Mouse (Mus musculus) limb, embryonic 14.5 days (tissue): ENCODE results near the gene Zfand4. TPM values are rescaled to one million over a fixed set of nuclear protein-coding genes. Genes with fewer than 3 reads are reported as not detected.

Experiments
- ATAC-seq: fragments of 200-750 bp; cut with Nextera tagmentation; 2 replicates; pipeline ENCODE4 v1.8.0; 2017; ENCODE audit warnings: low read depth, moderate number of reproducible peaks, moderate TSS enrichment; ENCODE audit not compliant: low FRiP score
- DNase-seq: peaks from one replicate; pipeline ENCODE4 v3.0.0-alpha.2; 2015; ENCODE audit warnings: low spot score
- H3K27ac ChIP-seq: fragments of 300-500 bp; sonication (generic); replicated peaks from 2 replicates; pipeline ENCODE4 v1.5.1; 2014; ENCODE audit warnings: low read depth, mild to moderate bottlenecking, low read length, moderate library complexity, mixed read lengths
- H3K27me3 ChIP-seq: fragments of 300-500 bp; sonication (generic); 2 replicates; pipeline ENCODE4 v1.6.1; 2014; ENCODE audit warnings: low read length, mixed read lengths; ENCODE audit not compliant: control insufficient read depth, insufficient read depth
- H3K36me3 ChIP-seq: fragments of 300-500 bp; sonication (generic); 2 replicates; pipeline ENCODE4 v1.6.1; 2014; ENCODE audit warnings: mild to moderate bottlenecking, low read length, moderate library complexity, mixed read lengths; ENCODE audit not compliant: control insufficient read depth, insufficient read depth
- H3K4me1 ChIP-seq: fragments of 300-500 bp; sonication (generic); 2 replicates; pipeline ENCODE4 v1.6.1; 2014; ENCODE audit warnings: antibody characterized with exemption, low read length, mixed read lengths; ENCODE audit not compliant: control insufficient read depth, insufficient read depth
- H3K4me2 ChIP-seq: fragments of 300-500 bp; sonication (generic); replicated peaks from 2 replicates; pipeline ENCODE4 v1.6.1; 2014; ENCODE audit warnings: low read depth, mild to moderate bottlenecking, low read length, moderate library complexity; ENCODE audit not compliant: severe bottlenecking
- H3K4me3 ChIP-seq: fragments of 300-500 bp; sonication (generic); replicated peaks from 2 replicates; pipeline ENCODE4 v1.5.1; 2014; ENCODE audit warnings: low read length
- H3K9ac ChIP-seq: fragments of 300-500 bp; sonication (generic); 2 replicates; pipeline ENCODE4 v1.6.1; 2014; ENCODE audit warnings: mild to moderate bottlenecking, low read depth, low read length, moderate library complexity; ENCODE audit not compliant: severe bottlenecking
- H3K9me3 ChIP-seq: fragments of 300-500 bp; sonication (generic); 2 replicates; pipeline ENCODE4 v1.6.1; 2016; ENCODE audit warnings: low read length; ENCODE audit not compliant: control insufficient read depth
- POLR2A ChIP-seq: fragments of 200-500 bp; IDR thresholded peaks from 2 replicates; pipeline ENCODE4 v1.8.0; 2012; ENCODE audit warnings: inconsistent platforms, mild to moderate bottlenecking, moderate library complexity, borderline replicate concordance; ENCODE audit not compliant: insufficient read depth, insufficient read length; ENCODE audit errors: extremely low read depth
- WGBS: fragments of 180-500 bp; shearing (Covaris S2); extraction: QIAGEN DNeasy Blood & Tissue Kit; methylation state at CpG from one replicate; pipeline ENCODE4 v1.1.7; 2014; 5-methylcytosine and 5-hydroxymethylcytosine counted together
- polyA plus RNA-seq, 2 experiments: library from polyadenylated mRNA; depleted of rRNA in 1 of 2; stranded (reverse) in 1 of 2; unstranded in 1 of 2; fragments of >200 nt; fragmentation: Nextera tagmentation in 1 of 2; extraction: Ambion mirVana in 1 of 2; gene quantifications; 2 replicates each; pipeline versions ENCODE4 v1.2.1 to v1.2.3; 2012 to 2014

The Zfand4 gene
- polyA plus RNA-seq, 2 experiments = 4.7 to 6.5 TPM

DNA sequence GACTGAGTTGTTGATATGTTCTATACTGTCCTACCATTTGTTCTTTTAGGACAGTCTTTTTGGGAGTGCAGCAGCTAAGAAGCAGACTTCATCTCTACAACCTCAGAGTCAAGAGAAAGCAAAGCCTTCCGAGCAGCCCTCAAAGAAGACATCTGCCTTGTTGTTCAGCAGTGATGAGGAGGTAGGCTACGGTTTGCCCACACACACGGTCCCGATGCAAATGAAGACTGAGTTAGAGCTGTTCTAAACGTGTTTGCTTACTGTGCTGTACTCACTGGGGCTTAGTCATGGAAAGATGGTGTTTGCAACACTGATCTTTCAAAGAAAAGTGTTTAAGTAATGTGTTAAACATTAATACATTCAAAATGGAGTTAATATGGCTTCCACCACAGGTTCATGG is 25.9 kb upstream of the Zfand4 start:
- no peaks in the 10 kb centered on the region for H3K27me3 ChIP-seq
- H3K36me3 ChIP-seq = peaks cover 63% of the 10 kb centered on the region
- no peak for ATAC-seq
- no peaks in the 10 kb centered on the region for H3K4me1 ChIP-seq
- no peaks in the 10 kb centered on the region for H3K9me3 ChIP-seq
- no peak overlapping the region for H3K4me2 ChIP-seq
- WGBS = 89% methylated on average over 5 of the region's 5 CpGs
- DNase-seq = no peak
- H3K9ac ChIP-seq = no peak overlapping the region
- no peak overlapping the region for H3K27ac ChIP-seq
- no peak for TF ChIP-seq POLR2A
- H3K4me3 ChIP-seq = no peak overlapping the region

DNA sequence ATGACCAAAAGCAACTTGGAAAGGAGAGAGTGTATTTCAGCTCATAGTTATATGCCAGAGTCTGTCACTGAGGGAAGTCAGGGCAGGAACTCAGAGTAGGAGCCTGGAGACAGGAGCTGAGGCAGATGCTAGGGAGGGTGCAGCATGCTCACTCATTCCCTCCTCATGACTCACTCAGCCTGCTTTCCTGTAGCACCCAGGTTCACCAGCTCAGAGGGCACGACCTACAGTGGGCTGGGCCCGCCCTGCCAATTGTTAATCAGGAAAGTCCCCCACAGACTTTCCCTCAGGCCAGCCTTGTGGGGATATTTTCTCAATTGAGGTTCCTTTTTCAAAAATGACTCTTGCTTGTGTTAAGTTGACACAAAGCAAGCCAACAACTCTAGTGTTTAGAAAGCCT is 23.7 kb upstream of the Zfand4 start:
- no peak overlapping the region for H3K4me3 ChIP-seq

DNA sequence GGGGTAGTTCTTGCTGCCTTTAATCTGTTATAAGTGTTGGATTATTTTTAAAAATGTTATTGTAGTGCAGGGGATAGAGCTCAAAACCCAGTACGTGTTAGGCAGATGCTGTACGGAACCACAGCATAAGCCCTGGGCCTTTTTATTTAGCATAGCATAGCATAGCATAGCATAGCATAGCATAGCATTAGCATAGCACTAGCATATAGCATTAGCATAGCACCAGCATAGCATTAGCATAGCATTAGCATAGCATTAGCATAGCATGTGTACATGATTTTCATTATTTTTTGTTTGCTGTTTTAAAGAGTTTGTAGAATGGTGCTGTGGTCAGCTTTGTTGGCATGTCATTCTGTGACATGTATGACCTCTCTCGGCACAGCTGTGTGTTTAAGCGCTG is 4.4 kb upstream of the Zfand4 start:
- no peaks in the 10 kb centered on the region for H3K4me1 ChIP-seq
- H3K36me3 ChIP-seq = peaks cover 58% of the 10 kb centered on the region
- no peak overlapping the region for H3K4me3 ChIP-seq
- H3K4me2 ChIP-seq = no peak overlapping the region
- WGBS = over 99% methylated on average over 4 of the region's 4 CpGs
- no peak overlapping the region for H3K9ac ChIP-seq
- DNase-seq (no peak), ATAC-seq (no peak)
- TF ChIP-seq POLR2A = no peak
- no peak overlapping the region for H3K27ac ChIP-seq
- H3K9me3 ChIP-seq = no peaks in the 10 kb centered on the region
- no peaks in the 10 kb centered on the region for H3K27me3 ChIP-seq

More for the DNA sequence above, 23.7 kb upstream of the Zfand4 start:
- Histone ChIP-seq H3K4me2 (no peak overlapping the region), H3K36me3 (peaks cover 69% of the 10 kb centered on the region), H3K4me1 (no peaks in the 10 kb centered on the region), H3K9ac (no peak overlapping the region), H3K9me3 (no peaks in the 10 kb centered on the region), H3K27ac (no peak overlapping the region), H3K27me3 (no peaks in the 10 kb centered on the region)
- WGBS = 93% methylated on average over 2 of the region's 2 CpGs
- DNase-seq = no peak
- no peak for ATAC-seq
- no peak for TF ChIP-seq POLR2A

DNA sequence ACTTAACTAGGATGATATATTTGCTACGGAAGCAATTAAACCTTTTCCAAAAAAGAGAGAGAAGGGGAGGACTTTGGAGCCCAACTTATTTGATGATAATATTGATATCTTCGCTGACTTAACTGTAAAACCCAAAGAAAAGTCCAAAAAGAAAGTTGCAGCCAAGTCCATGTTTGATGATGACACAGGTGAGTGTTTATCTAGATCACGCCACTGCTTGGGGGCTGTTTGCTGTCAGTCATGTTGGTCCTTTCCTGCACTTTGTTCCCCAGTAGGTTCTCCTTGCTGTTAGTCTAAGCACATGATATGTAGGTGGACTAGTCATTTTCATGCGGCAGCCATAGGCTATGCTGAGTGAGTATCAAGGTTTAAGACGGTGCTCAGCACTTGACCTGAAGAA is 3.5 kb upstream of the Zfand4 start:
- peaks cover 55% of the 10 kb centered on the region for H3K36me3 ChIP-seq
- DNase-seq (no peak), ATAC-seq (no peak)
- H3K9me3 ChIP-seq = no peaks in the 10 kb centered on the region
- WGBS = 94% methylated on average over 5 of the region's 5 CpGs
- H3K27ac ChIP-seq = no peak overlapping the region
- no peak overlapping the region for H3K4me3 ChIP-seq
- TF ChIP-seq POLR2A = no peak
- H3K27me3 ChIP-seq = no peaks in the 10 kb centered on the region
- H3K4me2 ChIP-seq = no peak overlapping the region
- no peaks in the 10 kb centered on the region for H3K4me1 ChIP-seq
- H3K9ac ChIP-seq = no peak overlapping the region

DNA sequence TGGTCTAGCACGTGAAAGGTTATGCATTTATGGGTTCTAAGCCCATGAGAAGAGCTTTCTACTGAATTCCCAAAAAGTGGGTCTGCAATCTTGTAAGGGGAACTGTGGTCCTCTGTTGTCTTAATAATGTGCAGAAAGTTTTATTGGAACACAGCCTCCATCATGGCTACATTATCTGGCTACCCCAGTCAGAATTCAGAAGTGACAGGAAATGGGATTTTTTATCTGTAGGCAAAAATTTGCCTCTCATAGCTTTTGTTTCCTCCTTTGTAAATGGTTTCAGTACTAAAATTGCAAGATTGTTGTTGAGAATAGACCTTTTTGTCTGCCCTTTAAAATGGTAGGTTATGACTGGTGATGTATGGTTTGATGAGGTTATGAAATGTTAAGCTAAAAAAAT is 1.2 kb upstream of the Zfand4 start:
- TF ChIP-seq POLR2A = no peak
- Histone ChIP-seq H3K9me3 (no peaks in the 10 kb centered on the region), H3K9ac (no peak overlapping the region), H3K27me3 (no peaks in the 10 kb centered on the region), H3K4me2 (no peak overlapping the region), H3K27ac (no peak overlapping the region), H3K4me1 (peaks cover 3% of the 10 kb centered on the region; the same call in 1 of the 2 replicates), H3K4me3 (no peak overlapping the region), H3K36me3 (peaks cover 37% of the 10 kb centered on the region)
- DNase-seq (no peak), ATAC-seq (no peak)
- 87% methylated on average over 1 of the region's 1 CpGs for WGBS

DNA sequence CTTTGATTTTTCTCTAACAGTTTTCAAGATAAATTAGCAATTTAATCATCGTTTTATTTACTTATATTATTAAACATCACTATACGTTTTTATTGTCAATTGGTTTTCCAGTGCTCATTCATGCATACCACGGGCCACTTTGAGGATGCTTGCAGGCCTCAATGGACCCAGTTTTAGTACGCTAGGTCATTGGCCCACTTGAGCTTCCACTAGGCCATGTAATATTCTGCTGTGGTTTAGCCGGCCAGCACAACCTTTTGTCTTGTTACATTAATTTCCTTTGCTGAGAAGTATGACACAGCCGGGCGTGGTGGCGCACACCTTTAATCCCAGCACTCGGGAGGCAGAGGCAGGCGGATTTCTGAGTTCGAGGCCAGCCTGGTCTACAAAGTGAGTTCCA is 814 bp downstream of the Zfand4 start:
- Histone ChIP-seq H3K27ac (no peak overlapping the region), H3K9ac (no peak overlapping the region), H3K9me3 (no peaks in the 10 kb centered on the region), H3K4me2 (peak overlapping the region; percentile 74; the same call in 1 of the 2 replicates), H3K27me3 (no peaks in the 10 kb centered on the region), H3K4me1 (peaks cover 3% of the 10 kb centered on the region; the same call in 1 of the 2 replicates), H3K4me3 (peak overlapping the region; percentile 57), H3K36me3 (peaks cover 21% of the 10 kb centered on the region)
- no peak for TF ChIP-seq POLR2A
- ATAC-seq (no peak), DNase-seq (no peak)
- 78% methylated on average over 11 of the region's 11 CpGs for WGBS
